In the genomic region with DNA sequence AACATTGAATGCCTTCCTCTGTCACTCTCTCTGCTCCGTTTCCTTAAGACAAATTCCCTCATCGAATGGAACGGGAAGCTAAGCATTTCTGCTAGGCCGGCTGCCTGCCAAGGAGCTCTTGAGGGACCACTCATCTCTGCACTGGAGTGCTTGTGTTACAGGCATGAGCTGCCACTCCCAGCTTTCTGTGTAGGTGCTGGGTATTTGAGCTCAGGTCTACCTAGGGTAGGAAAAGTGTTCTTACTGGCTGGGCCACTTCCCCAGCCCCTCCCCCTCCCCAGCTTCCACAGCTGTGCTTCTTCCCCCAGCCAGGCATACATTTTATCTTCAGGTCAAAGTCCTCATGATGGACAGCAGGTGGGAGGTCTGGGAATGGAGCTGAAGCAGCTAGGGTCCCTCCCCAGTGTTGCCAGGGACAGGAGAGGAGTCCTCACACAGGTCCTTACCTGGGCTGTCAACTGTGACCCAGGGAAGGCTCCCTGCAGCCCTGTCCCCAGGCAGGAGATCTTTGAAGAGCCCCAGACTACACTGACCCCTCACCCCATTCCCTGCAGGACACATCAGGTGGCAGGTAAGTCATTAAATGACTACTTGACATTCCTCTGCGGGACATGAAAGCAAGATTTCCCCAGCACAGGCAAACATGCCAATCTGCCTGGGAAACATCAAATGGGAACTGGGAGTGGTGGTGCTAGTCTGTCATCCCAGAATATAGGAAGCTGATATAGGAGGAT, we compare ENCODE assay signal across 19 mouse cellular contexts. TPM values are rescaled to one million over a fixed set of nuclear protein-coding genes. Genes with fewer than 3 reads are reported as not detected.
DNase-seq lines count a peak whose midpoint lies in the region; ATAC-seq and TF ChIP-seq lines count a peak whose summit lies in the region.
"Had no signal": no experiment of that assay in that cellular context is flagged by ENCODE, and none has a peak within 500 bp of the region (broad histone marks: within the 10 kb centered on the region; RNA-seq: fewer than 3 reads in every experiment).

No protein-coding gene starts in this region.

- WGBS in liver, embryonic 16.5 days (ENCODE audit: insufficient replicate concordance), result 65% methylated on average over 5 of the region's 5 CpGs
- WGBS in stomach, postnatal 0 days, result 28% methylated on average over 5 of the region's 5 CpGs
- 52% methylated on average over 5 of the region's 5 CpGs for WGBS in midbrain, embryonic 14.5 days
- WGBS in midbrain, embryonic 10.5 days, result 61% methylated on average over 5 of the region's 5 CpGs

- peak; percentile 47 for ATAC-seq in liver, embryonic 16.5 days (ENCODE audit: low read depth)
- no peak for ATAC-seq in stomach, postnatal 0 days (ENCODE audit: low FRiP score, low TSS enrichment)
- ATAC-seq in midbrain, embryonic 14.5 days (ENCODE audit: low FRiP score, low TSS enrichment), result no peak
- ATAC-seq: inflammation-experienced regulatory T-cells, adult 6 months had no signal

- H3K4me2 ChIP-seq in liver, embryonic 16.5 days (ENCODE audit: low read depth, low read length), result no peak overlapping the region
- H3K4me2 ChIP-seq in stomach, postnatal 0 days (replicated peaks; ENCODE audit: low read depth), result no peak overlapping the region
- H3K4me2 ChIP-seq in midbrain, embryonic 14.5 days (ENCODE audit: low read length), result no peak overlapping the region
- H3K4me2 ChIP-seq: forebrain, embryonic 12.5 days; heart, embryonic 15.5 days; midbrain, embryonic 12.5 days had no signal

- TF ChIP-seq CTCF in stomach, postnatal 0 days (IDR thresholded peaks at IDR 0.05; ENCODE audit: low read depth), result no peak

- no peak overlapping the region for H3K27ac ChIP-seq in liver, embryonic 16.5 days (ENCODE audit: low read length)
- H3K27ac ChIP-seq in stomach, postnatal 0 days (replicated peaks), result no peak overlapping the region
- no peak overlapping the region for H3K27ac ChIP-seq in midbrain, embryonic 14.5 days (replicated peaks; ENCODE audit: low read depth, low read length)
- H3K27ac ChIP-seq in midbrain, embryonic 10.5 days (replicated peaks), result no peak overlapping the region
- H3K27ac ChIP-seq: forebrain, embryonic 12.5 days; heart, embryonic 15.5 days; macrophage; midbrain, embryonic 12.5 days had no signal

- no peak for TF ChIP-seq EP300 in stomach, postnatal 0 days (optimal IDR thresholded peaks at IDR 0.05)

- intact Hi-C loops in gastrocnemius, postnatal 36 days (cut with DNase I), result loop anchor here (5.0 kb wide), 1 partner anchor 51 kb away; no protein-coding TSS in a partner anchor

- peaks cover 9% of the 10 kb centered on the region for H3K4me1 ChIP-seq in liver, embryonic 16.5 days (ENCODE audit: control insufficient read depth, low read depth, low read length)
- H3K4me1 ChIP-seq in stomach, postnatal 0 days (replicated peaks; ENCODE audit: control insufficient read depth, insufficient read depth), result no peaks in the 10 kb centered on the region
- H3K4me1 ChIP-seq in midbrain, embryonic 14.5 days (ENCODE audit: control insufficient read depth, insufficient read depth, low read length), result no peaks in the 10 kb centered on the region
- peaks cover 7% of the 10 kb centered on the region for H3K4me1 ChIP-seq in midbrain, embryonic 10.5 days

- H3K27me3 ChIP-seq in liver, embryonic 16.5 days (ENCODE audit: control insufficient read depth, insufficient read depth, low read depth, low read length), result no peaks in the 10 kb centered on the region
- no peaks in the 10 kb centered on the region for H3K27me3 ChIP-seq in stomach, postnatal 0 days (ENCODE audit: control insufficient read depth, insufficient read depth, low read length)
- no peaks in the 10 kb centered on the region for H3K27me3 ChIP-seq in midbrain, embryonic 14.5 days (ENCODE audit: control insufficient read depth, insufficient read depth, low read length)
- H3K27me3 ChIP-seq in midbrain, embryonic 10.5 days (ENCODE audit: low read depth, poor library complexity, severe bottlenecking), result peaks cover 7% of the 10 kb centered on the region; the same call in 1 of the 2 replicates
- H3K27me3 ChIP-seq: CH12.LX had no signal

- H3K4me3 ChIP-seq in liver, embryonic 16.5 days (ENCODE audit: low read depth, low read length), result no peak overlapping the region
- no peak overlapping the region for H3K4me3 ChIP-seq in stomach, postnatal 0 days (ENCODE audit: low read depth, low read length)
- H3K4me3 ChIP-seq in midbrain, embryonic 14.5 days (replicated peaks; ENCODE audit: low read depth, low read length), result no peak overlapping the region
- H3K4me3 ChIP-seq in midbrain, embryonic 10.5 days, result no peak overlapping the region
- H3K4me3 ChIP-seq: forebrain, embryonic 12.5 days; heart, embryonic 15.5 days; midbrain, embryonic 12.5 days had no signal

- H3K9me3 ChIP-seq in liver, embryonic 16.5 days (replicated peaks; ENCODE audit: control insufficient read depth, low read length), result no peaks in the 10 kb centered on the region
- H3K9me3 ChIP-seq in stomach, postnatal 0 days (ENCODE audit: control insufficient read depth, low read length), result no peaks in the 10 kb centered on the region
- H3K9me3 ChIP-seq in midbrain, embryonic 14.5 days (ENCODE audit: control insufficient read depth, low read length), result no peaks in the 10 kb centered on the region
- no peaks in the 10 kb centered on the region for H3K9me3 ChIP-seq in midbrain, embryonic 10.5 days (replicated peaks)
- H3K9me3 ChIP-seq: forebrain, embryonic 12.5 days; heart, embryonic 15.5 days; midbrain, embryonic 12.5 days had no signal

- peak; percentile 41 for DNase-seq in gastrocnemius, postnatal 10 days
- no peak for DNase-seq in gastrocnemius, postnatal 36 days
- no peak for DNase-seq in liver
- peak; percentile 87 for DNase-seq in lung, postnatal 10 days
- DNase-seq in stomach, postnatal 0 days (ENCODE audit: low spot score), result peak; percentile 29
- no peak for DNase-seq in midbrain, embryonic 14.5 days
- DNase-seq in midbrain, embryonic 10.5 days (ENCODE audit: low spot score), result no peak
- DNase-seq: cerebellum, postnatal 14 days; embryo, embryonic 11 days; heart, adult 11 months; left cerebral cortex, postnatal 4 days; thymus, adult 2 months had no signal

- H3K9ac ChIP-seq in liver, embryonic 16.5 days (ENCODE audit: low read depth, low read length), result no peak overlapping the region
- no peak overlapping the region for H3K9ac ChIP-seq in stomach, postnatal 0 days (ENCODE audit: low read length)
- H3K9ac ChIP-seq in midbrain, embryonic 14.5 days (replicated peaks; ENCODE audit: low read length), result no peak overlapping the region
- H3K9ac ChIP-seq: forebrain, embryonic 12.5 days; heart, embryonic 15.5 days; midbrain, embryonic 12.5 days had no signal

- no peaks in the 10 kb centered on the region for H3K36me3 ChIP-seq in liver, embryonic 16.5 days (ENCODE audit: control insufficient read depth, insufficient read depth)
- no peaks in the 10 kb centered on the region for H3K36me3 ChIP-seq in stomach, postnatal 0 days (ENCODE audit: control insufficient read depth, insufficient read depth, low read length)
- H3K36me3 ChIP-seq in midbrain, embryonic 14.5 days (ENCODE audit: control insufficient read depth, insufficient read depth, low read length), result no peaks in the 10 kb centered on the region
- H3K36me3 ChIP-seq in midbrain, embryonic 10.5 days, result no peaks in the 10 kb centered on the region
- H3K36me3 ChIP-seq: forebrain, embryonic 12.5 days; heart, embryonic 15.5 days; midbrain, embryonic 12.5 days had no signal

RNA-seq across cellular contexts. Expression of a gene that starts 9.2 kb away (rescaled TPM):
- 10 to 100 TPM; 48.4 to 49.1 TPM for total RNA-seq in gastrocnemius, postnatal 10 days (2021)
- 10 to 100 TPM; 58.5 to 58.7 TPM for total RNA-seq in gastrocnemius, postnatal 36 days (2021)
- 58.0 and 59.8 TPM in 2 replicates for polyA plus RNA-seq in liver, embryonic 16.5 days (2015; fragmentation: Nextera tagmentation; extraction: Ambion mirVana)
- 87.3 and 90.2 TPM in 2 replicates for polyA plus RNA-seq in stomach, postnatal 0 days (2015; fragmentation: Nextera tagmentation; extraction: Ambion mirVana)
- polyA plus RNA-seq in midbrain, embryonic 14.5 days (2014; fragmentation: Nextera tagmentation; extraction: Ambion mirVana), result 98.6 and 112 TPM in 2 replicates
- polyA plus RNA-seq in midbrain, embryonic 10.5 days (2016; fragmentation: Nextera tagmentation; extraction: Ambion mirVana), result 141 and 143 TPM in 2 replicates

RNA-seq across cellular contexts. Expression of a gene that starts 16.8 kb away (rescaled TPM):
- total RNA-seq in gastrocnemius, postnatal 10 days (2021), result 10 to 100 TPM in 1 of 2 experiments, 1 to 10 TPM in 1; 8.9 to 11.1 TPM
- 1 to 10 TPM; 1.5 to 1.6 TPM for total RNA-seq in gastrocnemius, postnatal 36 days (2021)
- polyA plus RNA-seq in liver, embryonic 16.5 days (2015; fragmentation: Nextera tagmentation; extraction: Ambion mirVana), result 3.1 and 3.5 TPM in 2 replicates
- polyA plus RNA-seq in stomach, postnatal 0 days (2015; fragmentation: Nextera tagmentation; extraction: Ambion mirVana), result 16.3 and 19.4 TPM in 2 replicates
- 4.1 and 10.8 TPM in 2 replicates for polyA plus RNA-seq in midbrain, embryonic 14.5 days (2014; fragmentation: Nextera tagmentation; extraction: Ambion mirVana)
- polyA plus RNA-seq in midbrain, embryonic 10.5 days (2016; fragmentation: Nextera tagmentation; extraction: Ambion mirVana), result 19.1 and 22.1 TPM in 2 replicates

RNA-seq across cellular contexts. Expression of a gene that starts 22.5 kb away (rescaled TPM):
- total RNA-seq in gastrocnemius, postnatal 10 days (2021), result 1 to 10 TPM; 3.8 to 5.6 TPM
- total RNA-seq in gastrocnemius, postnatal 36 days (2021), result 1 to 10 TPM; 1.9 to 2.1 TPM
- polyA plus RNA-seq in liver, embryonic 16.5 days (2015; fragmentation: Nextera tagmentation; extraction: Ambion mirVana), result 10.6 and 11.9 TPM in 2 replicates
- 9.5 and 11.9 TPM in 2 replicates for polyA plus RNA-seq in stomach, postnatal 0 days (2015; fragmentation: Nextera tagmentation; extraction: Ambion mirVana)
- polyA plus RNA-seq in midbrain, embryonic 14.5 days (2014; fragmentation: Nextera tagmentation; extraction: Ambion mirVana), result 1.7 and 4.1 TPM in 2 replicates
- 4.5 and 4.9 TPM in 2 replicates for polyA plus RNA-seq in midbrain, embryonic 10.5 days (2016; fragmentation: Nextera tagmentation; extraction: Ambion mirVana)

RNA-seq across cellular contexts. Expression of a gene that starts 33.6 kb away (rescaled TPM):
- 10 to 100 TPM; 18.4 to 25.7 TPM for total RNA-seq in gastrocnemius, postnatal 10 days (2021)
- total RNA-seq in gastrocnemius, postnatal 36 days (2021), result 1 to 10 TPM; 6.0 to 7.7 TPM
- polyA plus RNA-seq in liver, embryonic 16.5 days (2015; fragmentation: Nextera tagmentation; extraction: Ambion mirVana), result 53.4 and 55.7 TPM in 2 replicates
- 17.9 TPM in 2 replicates for polyA plus RNA-seq in stomach, postnatal 0 days (2015; fragmentation: Nextera tagmentation; extraction: Ambion mirVana)
- polyA plus RNA-seq in midbrain, embryonic 14.5 days (2014; fragmentation: Nextera tagmentation; extraction: Ambion mirVana), result 51.1 and 51.5 TPM in 2 replicates
- 141 and 145 TPM in 2 replicates for polyA plus RNA-seq in midbrain, embryonic 10.5 days (2016; fragmentation: Nextera tagmentation; extraction: Ambion mirVana)

RNA-seq across cellular contexts. Expression of a gene that starts 35.8 kb away (rescaled TPM):
- total RNA-seq in gastrocnemius, postnatal 10 days (2021), result under 1 TPM in 1 of 2 experiments, not detected in 1; 0.70 TPM
- 1 to 10 TPM; 1.2 to 1.7 TPM for total RNA-seq in gastrocnemius, postnatal 36 days (2021)
- 172 and 184 TPM in 2 replicates for polyA plus RNA-seq in liver, embryonic 16.5 days (2015; fragmentation: Nextera tagmentation; extraction: Ambion mirVana)
- 0.50 and 0.81 TPM in 2 replicates for polyA plus RNA-seq in stomach, postnatal 0 days (2015; fragmentation: Nextera tagmentation; extraction: Ambion mirVana)
- polyA plus RNA-seq in midbrain, embryonic 14.5 days (2014; fragmentation: Nextera tagmentation; extraction: Ambion mirVana), result not detected in 2 replicates
- polyA plus RNA-seq in midbrain, embryonic 10.5 days (2016; fragmentation: Nextera tagmentation; extraction: Ambion mirVana), result 5.6 and 5.9 TPM in 2 replicates
- total RNA-seq: left cerebral cortex, postnatal 4 days had no signal
- polyA plus RNA-seq: macrophage had no signal

Comparison
In these comparisons a context has a peak if more than half of its experiments do, and no peak if none do; other contexts are left out.
1. DNase-seq: peak in gastrocnemius, postnatal 10 days (single experiment), lung, postnatal 10 days (single experiment) and stomach, postnatal 0 days (single experiment); none in gastrocnemius, postnatal 36 days (0 of 2), liver (single experiment), midbrain, embryonic 14.5 days (single experiment) and midbrain, embryonic 10.5 days (single experiment).